Mouse (Mus musculus) lung, postnatal 14 days (tissue): ENCODE measurements at regions not wholly inside any gene's neighbourhood (a gene's known extent, or its start where the extent isn't known, plus 50 kb on each side); places are given as distances from the start of the nearest gene placed in this dataset.

ENCODE experiments used
- DNase-seq: peaks from one replicate; pipeline ENCODE4 v3.0.0; 2021

GRCm38 (mm10) chr8:10931266-10931665 lies 77.0 kb downstream of the Irs2 start:
- no peak for DNase-seq

GRCm38 (mm10) chr8:10928836-10929235 lies 79.4 kb downstream of the Irs2 start:
- DNase-seq: no peak

GRCm38 (mm10) chr8:10928342-10928794 lies 79.9 kb downstream of the Irs2 start:
- peak; percentile 65 for DNase-seq

- no peak for DNase-seq
These were observed 81.1 kb downstream of the Irs2 start for GRCm38 (mm10) chr8:10927187-10927586.

GRCm38 (mm10) chr8:10926518-10926915 lies 81.7 kb downstream of the Irs2 start:
- DNase-seq: no peak

- no peak for DNase-seq
These were observed 82.4 kb downstream of the Irs2 start for GRCm38 (mm10) chr8:10925582-10926517.

GRCm38 (mm10) chr8:10924526-10925199 lies 83.6 kb downstream of the Irs2 start:
- DNase-seq: peak; percentile 67

GRCm38 (mm10) chr8:10924001-10924490 lies 84.2 kb downstream of the Irs2 start:
- DNase-seq: no peak

GRCm38 (mm10) chr8:10923071-10924000 lies 84.9 kb downstream of the Irs2 start:
- no peak for DNase-seq

- no peak for DNase-seq
These were observed 85.8 kb downstream of the Irs2 start for GRCm38 (mm10) chr8:10922209-10923030.

- no peak for DNase-seq
These were observed 86.6 kb downstream of the Irs2 start for GRCm38 (mm10) chr8:10921439-10922191.

GRCm38 (mm10) chr8:10919620-10920019 lies 88.6 kb downstream of the Irs2 start:
- DNase-seq: no peak

- no peak for DNase-seq
These were observed 89.7 kb downstream of the Irs2 start for GRCm38 (mm10) chr8:10918403-10919035.

- peak; percentile 38 for DNase-seq
These were observed 93.6 kb downstream of the Irs2 start for GRCm38 (mm10) chr8:10914616-10915015.

GRCm38 (mm10) chr8:10912436-10912835 lies 95.8 kb downstream of the Irs2 start:
- no peak for DNase-seq

GRCm38 (mm10) chr8:10911371-10911770 lies 96.9 kb downstream of the Irs2 start:
- DNase-seq: no peak

- peak; percentile 53 for DNase-seq
These were observed 97.3 kb downstream of the Irs2 start for GRCm38 (mm10) chr8:10910954-10911353.

- peak; percentile 58 for DNase-seq
These were observed 97.9 kb downstream of the Irs2 start for GRCm38 (mm10) chr8:10910244-10910872.

GRCm38 (mm10) chr8:10909155-10909554 lies 99.1 kb downstream of the Irs2 start:
- no peak for DNase-seq

- DNase-seq: no peak
These were observed 101.9 kb downstream of the Irs2 start for GRCm38 (mm10) chr8:10906353-10906752.
